Mouse (Mus musculus): ENCODE measurements around the gene Rfk. TPM values are rescaled to one million over a fixed set of nuclear protein-coding genes. Genes with fewer than 3 reads are reported as not detected.

The Rfk gene
- total and polyA plus RNA-seq, 3 experiments: 14.7 to 51.8 (median 34.2) TPM

- no peaks in the 10 kb centered on the region for H3K27me3 ChIP-seq (replicated peaks)
- no peak overlapping the region for H3K27ac ChIP-seq (ENCODE audit: insufficient read depth, low read depth)
- H3K9me3 ChIP-seq (replicated peaks; ENCODE audit: low read length): peaks cover 2% of the 10 kb centered on the region
- TF ChIP-seq MAZ (IDR thresholded peaks at IDR 0.05; ENCODE audit: low read depth, low read length): no peak
- no peak for TF ChIP-seq TCF12 (IDR thresholded peaks at IDR 0.05; ENCODE audit: low read depth, low read length)
- TF ChIP-seq ZMIZ1 (IDR thresholded peaks at IDR 0.05; ENCODE audit: low read depth, low read length): no peak
- no peak for TF ChIP-seq USF2 (conservative IDR thresholded peaks at IDR 0.05; ENCODE audit: low read depth, low read length)
- no peak for TF ChIP-seq CHD1 (IDR thresholded peaks at IDR 0.05; ENCODE audit: low read depth, low read length)
- TF ChIP-seq UBTF (IDR thresholded peaks at IDR 0.05; ENCODE audit: low read depth, low read length): no peak
- H3K4me3 ChIP-seq (replicated peaks in 1 of 3; ENCODE audit: low read depth in 2 of 3, low read length in 2 of 3, poor library complexity in 1 of 3): no peak overlapping the region
- H3K9ac ChIP-seq (ENCODE audit: insufficient read depth, low read depth): no peak overlapping the region
- H3K4me2 ChIP-seq (ENCODE audit: insufficient read depth, low read depth, poor library complexity, severe bottlenecking): no peak overlapping the region
- in situ Hi-C loops (cut with MboI; ENCODE audit: low pct_ligation_motif_present, low pct_unique_long_range_greater_than_20kb, low sequenced_read_pairs): no loop called here
- dilution Hi-C loops (cut with MboI; ENCODE audit: extremely low pct_ligation_motif_present, extremely low pct_unique_long_range_greater_than_20kb, low sequenced_read_pairs): no loop called here
- H3K79me2 ChIP-seq (replicated peaks; ENCODE audit: control insufficient read depth, extremely low read depth, insufficient read depth, poor library complexity, severe bottlenecking): no peaks in the 10 kb centered on the region
- DNase-seq (ENCODE audit: extremely low read depth): no peak
- H3K4me1 ChIP-seq (ENCODE audit: control insufficient read depth in 1 of 2, insufficient read depth in 2 of 2): no peaks in the 10 kb centered on the region
- no peaks in the 10 kb centered on the region for H3K36me3 ChIP-seq (replicated peaks in 1 of 2; ENCODE audit: control insufficient read depth in 1 of 2, insufficient read depth in 1 of 2, low read length in 1 of 2)
Observed at GRCm38 (mm10) chr19:17409351-17409750, 15.5 kb downstream of the Rfk start.

GRCm38 (mm10) chr19:17410465-17411065 lies 16.7 kb downstream of the Rfk start:
- no peak overlapping the region for H3K9ac ChIP-seq (ENCODE audit: insufficient read depth, low read depth)
- DNase-seq (ENCODE audit: extremely low read depth): no peak
- peaks cover 2% of the 10 kb centered on the region for H3K9me3 ChIP-seq (replicated peaks; ENCODE audit: low read length)
- dilution Hi-C loops (cut with MboI; ENCODE audit: extremely low pct_ligation_motif_present, extremely low pct_unique_long_range_greater_than_20kb, low sequenced_read_pairs): no loop called here
- H3K27me3 ChIP-seq (replicated peaks): no peaks in the 10 kb centered on the region
- in situ Hi-C loops (cut with MboI; ENCODE audit: low pct_ligation_motif_present, low pct_unique_long_range_greater_than_20kb, low sequenced_read_pairs): no loop called here
- no peaks in the 10 kb centered on the region for H3K36me3 ChIP-seq (replicated peaks in 1 of 2; ENCODE audit: control insufficient read depth in 1 of 2, insufficient read depth in 1 of 2, low read length in 1 of 2)
- no peaks in the 10 kb centered on the region for H3K79me2 ChIP-seq (replicated peaks; ENCODE audit: control insufficient read depth, extremely low read depth, insufficient read depth, poor library complexity, severe bottlenecking)
- H3K4me2 ChIP-seq (ENCODE audit: insufficient read depth, low read depth, poor library complexity, severe bottlenecking): no peak overlapping the region
- no peak for TF ChIP-seq ETS1 (conservative IDR thresholded peaks at IDR 0.05; ENCODE audit: low read depth, low read length)
- TF ChIP-seq MAX (IDR thresholded peaks at IDR 0.05; ENCODE audit: low read length): no peak
- TF ChIP-seq BHLHE40 (IDR thresholded peaks at IDR 0.05; ENCODE audit: low read depth, low read length): no peak
- TF ChIP-seq KAT2A (IDR thresholded peaks at IDR 0.05; ENCODE audit: insufficient replicate concordance, low read length): no peak
- no peak for TF ChIP-seq TBP (conservative IDR thresholded peaks at IDR 0.05; ENCODE audit: low read depth, low read length)
- no peak for TF ChIP-seq ZMIZ1 (IDR thresholded peaks at IDR 0.05; ENCODE audit: low read depth, low read length)
- no peak for TF ChIP-seq ZNF384 (IDR thresholded peaks at IDR 0.05; ENCODE audit: low read depth, low read length)
- no peak for TF ChIP-seq PAX5 (IDR thresholded peaks at IDR 0.05; ENCODE audit: low read length)
- no peaks in the 10 kb centered on the region for H3K4me1 ChIP-seq (ENCODE audit: control insufficient read depth in 1 of 2, insufficient read depth in 2 of 2)
- no peak overlapping the region for H3K4me3 ChIP-seq (replicated peaks in 1 of 3; ENCODE audit: low read depth in 2 of 3, low read length in 2 of 3, poor library complexity in 1 of 3)
- H3K27ac ChIP-seq (ENCODE audit: insufficient read depth, low read depth): no peak overlapping the region

Data from CH12.LX (cell line).